Mouse (Mus musculus) stomach, embryonic 16.5 days (tissue): ENCODE results near the gene Hyal1. TPM values are rescaled to one million over a fixed set of nuclear protein-coding genes. Genes with fewer than 3 reads are reported as not detected.

Source experiments
- ATAC-seq: fragments of 200-750 bp; cut with Nextera tagmentation; 2 replicates; pipeline ENCODE4 v1.8.0; 2017; ENCODE audit warnings: moderate number of reproducible peaks, moderate TSS enrichment; ENCODE audit not compliant: insufficient read depth, low FRiP score
- H3K27ac ChIP-seq: fragments of 300-500 bp; sonication (generic); 2 replicates; pipeline ENCODE4 v1.5.1; 2014; ENCODE audit warnings: low read length
- H3K27me3 ChIP-seq: fragments of 300-500 bp; sonication (generic); 2 replicates; pipeline ENCODE4 v1.6.1; 2014; ENCODE audit warnings: low read length, control low read depth, mixed read lengths; ENCODE audit not compliant: control insufficient read depth, insufficient read depth
- H3K36me3 ChIP-seq: fragments of 300-500 bp; sonication (generic); 2 replicates; pipeline ENCODE4 v1.6.1; 2014; ENCODE audit warnings: low read length; ENCODE audit not compliant: control insufficient read depth, insufficient read depth
- H3K4me1 ChIP-seq: fragments of 300-500 bp; sonication (generic); 2 replicates; pipeline ENCODE4 v1.6.1; 2014; ENCODE audit warnings: low read length, control low read depth, mixed read lengths; ENCODE audit not compliant: control insufficient read depth, insufficient read depth
- H3K4me2 ChIP-seq: fragments of 300-500 bp; sonication (generic); 2 replicates; pipeline ENCODE4 v1.6.1; 2014; ENCODE audit warnings: low read depth, low read length, mixed read lengths
- H3K4me3 ChIP-seq: fragments of 300-500 bp; sonication (generic); replicated peaks from 2 replicates; pipeline ENCODE4 v1.5.1; 2014; ENCODE audit warnings: mild to moderate bottlenecking, low read length
- H3K9ac ChIP-seq: fragments of 300-500 bp; sonication (generic); 2 replicates; pipeline ENCODE4 v1.6.1; 2014; ENCODE audit warnings: low read length
- H3K9me3 ChIP-seq: fragments of 300-500 bp; sonication (generic); replicated peaks from 2 replicates; pipeline ENCODE4 v1.6.1; 2016; ENCODE audit warnings: low read length, control low read depth; ENCODE audit not compliant: control insufficient read depth
- WGBS: fragments of 180-500 bp; shearing (Covaris S2); extraction: QIAGEN DNeasy Blood & Tissue Kit; methylation state at CpG from one replicate; pipeline ENCODE4 v1.1.7; 2014; 5-methylcytosine and 5-hydroxymethylcytosine counted together
- polyA plus RNA-seq: library from polyadenylated mRNA; unstranded; fragments of >200 nt; fragmentation: Nextera tagmentation; extraction: Ambion mirVana; gene quantifications from 2 replicates; pipeline ENCODE4 v1.2.1, GENCODE M21; 2015

Hyal1 gene
- polyA plus RNA-seq, 1 experiment from 2014 or later: 14.9 TPM

GRCm38 (mm10) chr9:107547957-107548356, 28.8 kb upstream of the Hyal1 start:
- peaks cover 36% of the 10 kb centered on the region for H3K4me1 ChIP-seq
- no peak overlapping the region for H3K27ac ChIP-seq
- no peak overlapping the region for H3K9ac ChIP-seq
- H3K4me3 ChIP-seq: no peak overlapping the region
- 0 out of 2 replicates have a peak, but pooled peaks cover 11% of the 10 kb centered on the region for H3K36me3 ChIP-seq
- no peak for ATAC-seq
- no peak overlapping the region for H3K4me2 ChIP-seq
- WGBS: 77% methylated on average over 5 of the region's 5 CpGs
- no peaks in the 10 kb centered on the region for H3K27me3 ChIP-seq
- no peaks in the 10 kb centered on the region for H3K9me3 ChIP-seq

- Histone ChIP-seq H3K9me3 (no peaks in the 10 kb centered on the region), H3K27me3 (no peaks in the 10 kb centered on the region), H3K9ac (no peak overlapping the region), H3K27ac (no peak overlapping the region), H3K36me3 (0 out of 2 replicates have a peak, but pooled peaks cover 11% of the 10 kb centered on the region), H3K4me3 (no peak overlapping the region), H3K4me1 (peaks cover 41% of the 10 kb centered on the region), H3K4me2 (no peak overlapping the region)
- ATAC-seq: no peak
- 87% methylated on average over 10 of the region's 10 CpGs for WGBS
Observed at GRCm38 (mm10) chr9:107548820-107549219, 27.9 kb upstream of the Hyal1 start.

GRCm38 (mm10) chr9:107549297-107550074, 27.2 kb upstream of the Hyal1 start:
- no peak overlapping the region for H3K9ac ChIP-seq
- H3K27me3 ChIP-seq: no peaks in the 10 kb centered on the region
- no peak for ATAC-seq
- 79% methylated on average over 20 of the region's 20 CpGs for WGBS
- H3K36me3 ChIP-seq: 0 out of 2 replicates have a peak, but pooled peaks cover 4% of the 10 kb centered on the region
- H3K4me1 ChIP-seq: peaks cover 41% of the 10 kb centered on the region
- no peaks in the 10 kb centered on the region for H3K9me3 ChIP-seq
- no peak overlapping the region for H3K4me2 ChIP-seq
- H3K4me3 ChIP-seq: no peak overlapping the region
- H3K27ac ChIP-seq: no peak overlapping the region

- WGBS: 40% methylated on average over 23 of the region's 23 CpGs
- Histone ChIP-seq H3K27me3 (no peaks in the 10 kb centered on the region), H3K4me1 (peaks cover 41% of the 10 kb centered on the region), H3K4me3 (peak overlapping the region; percentile 49), H3K36me3 (no peaks in the 10 kb centered on the region), H3K27ac (peak overlapping the region; percentile 25; the same call in 1 of the 2 replicates), H3K9ac (peak overlapping the region; percentile 71), H3K9me3 (no peaks in the 10 kb centered on the region), H3K4me2 (peak overlapping the region; percentile 96)
- ATAC-seq: no peak
Observed at GRCm38 (mm10) chr9:107550491-107551116, 26.1 kb upstream of the Hyal1 start.

GRCm38 (mm10) chr9:107551117-107551889, 25.4 kb upstream of the Hyal1 start, which contains the start of gene Rassf1:
Rassf1 (plus strand) TSS chr9:107551555.
- H3K9ac ChIP-seq: peak within 1 kb of the TSS; percentile 71
- peaks cover 48% of the 10 kb centered on the region for H3K4me1 ChIP-seq
- H3K4me3 ChIP-seq: peak within 1 kb of the TSS; percentile 49
- no peaks in the 10 kb centered on the region for H3K27me3 ChIP-seq
- no peaks in the 10 kb centered on the region for H3K9me3 ChIP-seq
- H3K36me3 ChIP-seq: no peaks in the 10 kb centered on the region
- peak; percentile 48 for ATAC-seq
- H3K27ac ChIP-seq: peak within 1 kb of the TSS; percentile 64
- peak within 1 kb of the TSS; percentile 96 for H3K4me2 ChIP-seq
- WGBS: under 1% methylated on average over 63 of the region's 63 CpGs

- whole genome bisulfite sequencing: 12% methylated on average over 8 of the region's 8 CpGs
- Histone ChIP-seq H3K4me3 (peak overlapping the region; percentile 49), H3K4me2 (peak overlapping the region; percentile 96), H3K27me3 (no peaks in the 10 kb centered on the region), H3K9ac (peak overlapping the region; percentile 71), H3K9me3 (no peaks in the 10 kb centered on the region), H3K4me1 (peaks cover 48% of the 10 kb centered on the region), H3K36me3 (no peaks in the 10 kb centered on the region), H3K27ac (peak overlapping the region; percentile 64)
- no peak for ATAC-seq
Observed at GRCm38 (mm10) chr9:107551890-107552355, 24.8 kb upstream of the Hyal1 start.

- Histone ChIP-seq H3K36me3 (0 out of 2 replicates have a peak, but pooled peaks cover 4% of the 10 kb centered on the region), H3K4me1 (peaks cover 45% of the 10 kb centered on the region), H3K27ac (no peak overlapping the region), H3K4me2 (peak overlapping the region; percentile 96), H3K9ac (no peak overlapping the region), H3K27me3 (no peaks in the 10 kb centered on the region), H3K9me3 (no peaks in the 10 kb centered on the region), H3K4me3 (peak overlapping the region; percentile 73; the same call in 1 of the 2 replicates)
- WGBS: 77% methylated on average over 5 of the region's 5 CpGs
- ATAC-seq: no peak
Observed at GRCm38 (mm10) chr9:107552690-107553393, 23.9 kb upstream of the Hyal1 start.

GRCm38 (mm10) chr9:107553541-107554318, 23.0 kb upstream of the Hyal1 start:
- peak overlapping the region; percentile 83 for H3K27ac ChIP-seq
- H3K9ac ChIP-seq: peak overlapping the region; percentile 77
- no peaks in the 10 kb centered on the region for H3K27me3 ChIP-seq
- peak overlapping the region; percentile 73 for H3K4me3 ChIP-seq
- H3K4me1 ChIP-seq: peaks cover 45% of the 10 kb centered on the region
- peak; percentile 27; the same call in 1 of the 2 replicates for ATAC-seq
- peak overlapping the region; percentile 96 for H3K4me2 ChIP-seq
- peaks cover 12% of the 10 kb centered on the region for H3K36me3 ChIP-seq
- WGBS: 5% methylated on average over 37 of the region's 37 CpGs
- no peaks in the 10 kb centered on the region for H3K9me3 ChIP-seq
